Mouse (Mus musculus) bone marrow, adult 2 months (tissue): ENCODE measurements at regions not wholly inside any gene's neighbourhood (a gene's known extent, or its start where the extent isn't known, plus 50 kb on each side); places are given as distances from the start of the nearest gene placed in this dataset.

ENCODE experiments used
- CTCF ChIP-seq: fragments of 200-500 bp; IDR thresholded peaks from 2 replicates; pipeline ENCODE4 v1.5.1; 2011; ENCODE audit warnings: low read length, control low read depth; ENCODE audit not compliant: control insufficient read depth, insufficient read depth
- POLR2A ChIP-seq: fragments of 200-500 bp; IDR thresholded peaks from 2 replicates; pipeline ENCODE4 v1.6.1; 2011; ENCODE audit warnings: low read depth, mild to moderate bottlenecking, control low read depth, low read length, borderline replicate concordance; ENCODE audit not compliant: control insufficient read depth

- TF ChIP-seq CTCF (no peak), POLR2A (no peak)
Observed at GRCm38 (mm10) chr13:35241443-35241842, 214.5 kb upstream of the Eci2 start.
